Mouse (Mus musculus) small intestine, adult 2 months (tissue): ENCODE data around the gene Vmn2r1. TPM values are rescaled to one million over a fixed set of nuclear protein-coding genes. Genes with fewer than 3 reads are reported as not detected.

ENCODE experiments used
- H3K27ac ChIP-seq: fragments of 200-500 bp; 2 replicates; pipeline ENCODE4 v1.5.1; 2012; ENCODE audit warnings: low read depth, low read length, control low read depth, inconsistent platforms; ENCODE audit not compliant: insufficient read depth
- H3K27me3 ChIP-seq: fragments of 200-500 bp; 2 replicates; pipeline ENCODE4 v1.6.1; 2012; ENCODE audit warnings: mild to moderate bottlenecking, moderate library complexity, low read length, inconsistent platforms; ENCODE audit not compliant: control insufficient read depth, insufficient read depth
- H3K36me3 ChIP-seq: fragments of 200-500 bp; 2 replicates; pipeline ENCODE4 v1.6.1; 2012; ENCODE audit warnings: mild to moderate bottlenecking, low read length, control low read depth, inconsistent platforms; ENCODE audit not compliant: control insufficient read depth, insufficient read depth
- H3K4me1 ChIP-seq: fragments of 200-500 bp; 2 replicates; pipeline ENCODE4 v1.6.1; 2012; ENCODE audit warnings: low read length, inconsistent platforms, mixed read lengths; ENCODE audit not compliant: control insufficient read depth, insufficient read depth, insufficient read length
- H3K4me3 ChIP-seq: fragments of 200-500 bp; 2 replicates; pipeline ENCODE4 v1.5.1; 2012; ENCODE audit warnings: low read depth, mild to moderate bottlenecking, control low read depth, inconsistent platforms, low read length, moderate library complexity
- CTCF ChIP-seq: fragments of 200-500 bp; IDR thresholded peaks from 2 replicates; pipeline ENCODE4 v1.5.1; 2012; ENCODE audit warnings: low read depth, mild to moderate bottlenecking, control low read depth, inconsistent platforms, low read length, moderate library complexity, mixed read lengths; ENCODE audit not compliant: insufficient replicate concordance, insufficient read length; ENCODE audit errors: extremely low read depth
- POLR2A ChIP-seq: fragments of 200-500 bp; IDR thresholded peaks from 2 replicates; pipeline ENCODE4 v1.6.1; 2012; ENCODE audit warnings: low read depth, mild to moderate bottlenecking, control low read depth, inconsistent platforms, low read length, moderate library complexity
- WGBS: fragments of 180-500 bp; shearing (Covaris S2); methylation state at CpG from one replicate; pipeline ENCODE4 v1.1.7; 2018; 5-methylcytosine and 5-hydroxymethylcytosine counted together
- polyA plus RNA-seq: library from polyadenylated mRNA; depleted of rRNA; stranded (reverse); fragments of >200 nt; gene quantifications from 2 replicates; pipeline ENCODE4 v1.2.3, GENCODE M21; 2012; rRNA removed

The Vmn2r1 gene
- polyA plus RNA-seq = not detected in 2 replicates

- Histone ChIP-seq H3K4me3 (no peak within 1 kb of the TSS), H3K4me1 (no peaks in the 10 kb centered on the region), H3K27me3 (no peaks in the 10 kb centered on the region), H3K27ac (no peak within 1 kb of the TSS), H3K36me3 (no peaks in the 10 kb centered on the region)
- TF ChIP-seq CTCF (no peak), POLR2A (no peak)
- 78% methylated on average over 4 of the region's 4 CpGs for WGBS
These were observed at the start of gene Vmn2r1 for GRCm38 (mm10) chr3:64081247-64081646. Vmn2r1 (plus strand) TSS chr3:64081547.

DNA sequence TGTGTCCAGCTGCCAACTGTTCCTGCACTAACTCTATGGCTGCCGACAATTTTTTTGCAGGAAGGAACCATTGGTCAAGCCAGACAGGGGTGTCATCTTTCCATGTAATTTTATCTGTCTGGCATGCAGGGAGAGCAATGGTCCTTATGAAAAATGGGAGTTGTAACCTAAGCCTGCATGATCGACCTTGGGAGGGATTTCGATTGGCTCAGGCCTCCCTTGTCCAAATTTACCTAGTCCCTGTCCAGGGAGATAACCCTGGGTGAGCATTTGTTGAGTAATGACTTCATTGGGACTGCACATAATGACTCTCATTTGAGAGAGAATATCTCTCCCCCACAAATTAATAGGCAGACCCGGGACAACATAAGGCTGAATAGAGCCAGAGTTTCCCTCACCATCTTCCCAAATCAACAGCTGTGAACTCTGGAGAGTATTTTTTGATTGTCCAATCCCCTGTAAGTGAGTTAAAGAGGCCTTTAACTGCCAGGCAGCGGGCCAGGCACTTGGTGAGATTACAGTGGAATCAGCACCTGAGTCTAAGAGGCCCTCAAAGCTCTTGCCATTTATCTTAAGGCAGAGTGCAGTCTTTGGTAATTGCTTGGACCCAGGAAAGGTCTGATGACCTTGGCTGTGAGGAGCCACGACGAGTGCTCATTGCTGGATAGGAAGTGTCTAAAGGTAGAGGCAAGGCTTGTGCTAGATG, 43.1 kb upstream of the Vmn2r1 start:
- WGBS = 57% methylated on average over 7 of the region's 7 CpGs

DNA sequence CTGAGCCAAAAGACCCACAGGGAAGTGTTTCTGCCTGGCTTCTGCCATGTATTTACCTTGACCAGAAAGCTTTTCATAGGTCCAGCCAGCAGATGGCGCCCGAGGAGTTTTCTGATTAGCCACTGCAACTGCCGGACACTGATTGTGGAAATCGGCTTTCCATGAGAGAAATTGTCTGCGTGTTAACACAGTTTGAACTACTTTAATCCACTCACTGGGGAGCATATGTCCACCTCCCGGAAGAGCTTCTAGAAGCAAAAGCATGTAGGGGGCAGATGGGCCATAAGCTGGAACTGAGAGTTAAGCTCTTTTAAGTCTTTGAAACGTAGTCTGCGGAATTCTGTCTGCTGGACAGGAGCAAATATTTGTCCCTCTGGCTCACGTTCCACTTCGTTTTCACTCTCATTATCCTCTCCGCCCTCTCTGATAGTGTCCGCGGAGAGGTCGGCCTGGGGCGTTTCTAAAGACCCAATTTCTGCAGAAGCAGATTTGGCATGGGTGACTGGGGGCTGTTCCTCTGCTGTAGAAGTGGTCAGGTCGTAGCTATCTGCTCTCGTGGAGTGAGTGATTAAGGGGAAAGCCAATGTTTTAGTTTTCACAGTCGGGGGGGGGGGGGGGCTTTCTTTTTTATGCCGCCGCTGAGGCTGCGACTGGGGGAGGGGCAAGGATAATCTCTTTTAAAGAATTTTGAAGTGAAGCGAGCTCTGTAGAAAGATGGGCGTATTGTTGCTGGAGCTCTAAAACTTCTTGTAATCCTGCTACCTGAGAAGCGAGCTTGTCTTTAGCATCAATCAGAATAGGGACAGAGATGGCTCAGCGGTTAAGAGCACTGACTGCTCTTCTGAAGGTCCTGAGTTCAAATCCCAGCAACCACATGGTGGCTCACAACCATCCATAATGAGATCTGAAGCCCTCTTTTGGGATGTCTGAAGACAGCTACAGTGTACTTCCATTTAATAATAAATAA, 41.2 kb upstream of the Vmn2r1 start:
- Histone ChIP-seq H3K27me3 (no peaks in the 10 kb centered on the region), H3K36me3 (no peaks in the 10 kb centered on the region), H3K4me3 (peak overlapping the region; percentile 49), H3K4me1 (no peaks in the 10 kb centered on the region), H3K27ac (no peak overlapping the region)
- TF ChIP-seq POLR2A (no peak), CTCF (peak; percentile 80; the same call in 1 of the 2 replicates)
- 15% methylated on average over 25 of the region's 25 CpGs for WGBS

More for the DNA sequence above, 43.1 kb upstream of the Vmn2r1 start:
- no peak overlapping the region for H3K4me3 ChIP-seq
- TF ChIP-seq CTCF = no peak
- no peak for TF ChIP-seq POLR2A
- H3K4me1 ChIP-seq = no peaks in the 10 kb centered on the region
- H3K36me3 ChIP-seq = no peaks in the 10 kb centered on the region
- H3K27ac ChIP-seq = no peak overlapping the region
- no peaks in the 10 kb centered on the region for H3K27me3 ChIP-seq

DNA sequence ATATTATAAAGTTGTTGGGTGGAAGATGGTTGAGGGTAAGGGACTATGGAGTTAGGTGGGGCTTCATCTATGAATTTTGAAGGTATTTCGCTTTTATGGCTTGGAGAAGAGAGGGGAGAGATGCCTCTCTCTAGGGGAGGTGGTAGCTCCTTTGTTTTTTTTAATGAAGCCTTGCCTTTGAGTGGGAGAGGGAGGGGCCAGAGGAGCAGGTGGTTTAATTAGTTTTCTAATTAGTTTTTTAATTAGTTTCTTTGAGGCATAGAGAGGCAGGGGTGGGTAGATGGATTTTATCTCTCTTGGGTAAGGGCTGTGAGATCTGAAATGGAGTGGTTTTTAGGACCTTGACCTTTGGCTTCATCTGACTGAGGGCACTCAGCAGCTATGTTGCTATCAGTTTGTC, 31.4 kb downstream of the Vmn2r1 start:
- Histone ChIP-seq H3K36me3 (no peaks in the 10 kb centered on the region), H3K27me3 (no peaks in the 10 kb centered on the region), H3K27ac (no peak overlapping the region), H3K4me1 (no peaks in the 10 kb centered on the region), H3K4me3 (no peak overlapping the region)
- 69% methylated on average over 1 of the region's 1 CpGs for WGBS
- no peak for TF ChIP-seq POLR2A
- no peak for TF ChIP-seq CTCF

GRCm38 (mm10) chr3:64113352-64114046, 32.2 kb downstream of the Vmn2r1 start:
- Histone ChIP-seq H3K4me1 (no peaks in the 10 kb centered on the region), H3K27ac (no peak overlapping the region), H3K4me3 (no peak overlapping the region), H3K36me3 (no peaks in the 10 kb centered on the region), H3K27me3 (no peaks in the 10 kb centered on the region)
- no peak for TF ChIP-seq POLR2A
- 77% methylated on average over 11 of the region's 11 CpGs for WGBS

GRCm38 (mm10) chr3:64141878-64142508, 60.6 kb downstream of the Vmn2r1 start, which contains the start of gene Vmn2r2:
Vmn2r2 (minus strand) TSS chr3:64141928.
- no peaks in the 10 kb centered on the region for H3K36me3 ChIP-seq
- 77% methylated on average over 2 of the region's 2 CpGs for WGBS
- no peak within 1 kb of the TSS for H3K27ac ChIP-seq
- TF ChIP-seq POLR2A (no peak), CTCF (no peak)
- H3K4me1 ChIP-seq = no peaks in the 10 kb centered on the region
- no peaks in the 10 kb centered on the region for H3K27me3 ChIP-seq
- no peak within 1 kb of the TSS for H3K4me3 ChIP-seq

Other genes starting within 250 kb of the Vmn2r1 start
- gene Plch1, start 182.1 kb upstream of the Vmn2r1 start, polyA plus RNA-seq = 0.96 and 1.2 TPM in 2 replicates
- gene E130311K13Rik, start 152.1 kb upstream of the Vmn2r1 start, polyA plus RNA-seq = 0.22 and 1.4 TPM in 2 replicates
- 13.1 and 15.1 TPM in 2 replicates for gene Slc33a1, start 116.8 kb upstream of the Vmn2r1 start, polyA plus RNA-seq
- 0.36 and 0.75 TPM in 2 replicates for gene Gmps, start 105.4 kb upstream of the Vmn2r1 start, polyA plus RNA-seq
- not detected in 2 replicates for gene Vmn2r2, start 60.4 kb downstream of the Vmn2r1 start, polyA plus RNA-seq
- not detected in 2 replicates for gene Vmn2r3, start 208.2 kb downstream of the Vmn2r1 start, polyA plus RNA-seq